Mouse (Mus musculus): ENCODE measurements around the gene Ifna9.

GRCm38 (mm10) chr4:88547986-88548385, 44.2 kb downstream of the Ifna9 start:
- TF ChIP-seq CTCF (IDR thresholded peaks at IDR 0.05; ENCODE audit: low read depth, low read length) = no peak
- TF ChIP-seq POLR2A (IDR thresholded peaks at IDR 0.05; ENCODE audit: extremely low read depth, insufficient read depth, low read length) = no peak

All from liver, adult 2 months (tissue).